Mouse (Mus musculus) effector memory CD4-positive, alpha-beta T cell, adult 7 months (primary cell): Measurements from ENCODE around the gene Gm10096. TPM values are rescaled to one million over a fixed set of nuclear protein-coding genes. Genes with fewer than 3 reads are reported as not detected.

ENCODE experiments used
- polyA plus RNA-seq: library from polyadenylated mRNA; unstranded; fragments of 100-300 nt; shearing (Covaris generic); gene quantifications from one replicate; pipeline ENCODE4 v1.2.1, GENCODE M21; 2017

The Gm10096 gene
- polyA plus RNA-seq, result not detected

DNA sequence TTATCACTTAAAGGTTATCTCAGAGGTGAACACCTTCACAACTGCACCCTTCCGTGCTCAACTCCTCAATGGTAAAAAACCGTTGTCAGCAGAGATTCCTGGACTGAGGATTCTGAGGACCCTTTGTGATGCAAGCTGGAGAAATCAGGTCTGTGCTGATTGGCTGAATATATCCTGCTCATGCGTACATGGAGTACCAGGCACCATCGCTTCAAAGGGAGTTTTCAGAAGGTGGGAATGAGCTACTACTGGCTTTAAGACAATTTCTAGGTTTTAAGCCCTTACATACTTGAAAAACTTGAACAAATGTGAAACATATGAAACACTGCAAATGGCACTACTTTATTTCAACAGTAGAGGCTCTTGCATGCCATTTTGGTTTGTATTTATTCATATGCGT is at the start of gene Gm10096:
TSS of gene Gm10096 (minus strand) at position 101 of the 400 bp plus-strand sequence.

